Mouse (Mus musculus) gastrocnemius, adult 2 months (tissue): Measurements from ENCODE around the gene Pdcd6. TPM values are rescaled to one million over a fixed set of nuclear protein-coding genes. Genes with fewer than 3 reads are reported as not detected.

ENCODE experiments used
- DNase-seq: peaks from one replicate; pipeline ENCODE4 v3.0.0; 2022
- H3K27ac ChIP-seq: fragments of 200-600 bp; 2 replicates; pipeline ENCODE4 v1.8.1; 2022; ENCODE audit warnings: mild to moderate bottlenecking
- H3K4me3 ChIP-seq: fragments of 200-600 bp; 2 replicates; pipeline ENCODE4 v1.8.1; 2022; ENCODE audit warnings: mild to moderate bottlenecking, moderate library complexity
- CTCF ChIP-seq: fragments of 200-600 bp; IDR thresholded peaks from 2 replicates; pipeline ENCODE4 v1.8.1; 2022; ENCODE audit warnings: antibody characterized with exemption, mild to moderate bottlenecking, moderate library complexity
- intact Hi-C: fragments of 180-260 bp; cut with DNase I; formaldehyde crosslinking; loops from one replicate; pipeline ENCODE4 v1.15.1; 2025
- total RNA-seq, 2 experiments: library from RNA; stranded (reverse); gene quantifications; 2 replicates each; pipeline ENCODE4 v1.2.3; 2021

Gene Pdcd6
- total RNA-seq, 2 experiments from 2014 or later, result 18.0 to 18.3 TPM

GRCm38 (mm10) chr13:74259460-74260230, 57.7 kb downstream of the Pdcd6 start:
- peak; percentile 72 for DNase-seq
- intact Hi-C loops, result no loop called here
- no peak for TF ChIP-seq CTCF
- peak overlapping the region; percentile 73 for H3K27ac ChIP-seq
- peak overlapping the region; percentile 70 for H3K4me3 ChIP-seq

Other genes starting within 250 kb of the Pdcd6 start
- gene Slc9a3, start 196.1 kb downstream of the Pdcd6 start, total RNA-seq, result under 1 TPM; 0.08 to 0.14 TPM
- gene Exoc3, start 108.8 kb downstream of the Pdcd6 start, total RNA-seq, result 10 to 100 TPM; 30.7 to 35.3 TPM
- not detected for gene Ahrr, start 25.2 kb downstream of the Pdcd6 start, total RNA-seq
- gene Sdha, start 32.7 kb upstream of the Pdcd6 start, total RNA-seq, result 100 to 1,000 TPM; 600 to 778 TPM
- gene Ccdc127, start 32.7 kb upstream of the Pdcd6 start, total RNA-seq, result 10 to 100 TPM; 51.5 to 61.4 TPM
- gene Lrrc14b, start 46.4 kb upstream of the Pdcd6 start, total RNA-seq, result 100 to 1,000 TPM in 1 of 2 experiments, 10 to 100 TPM in 1; 91.6 to 105 TPM
- 1 to 10 TPM; 2.6 to 3.7 TPM for gene Zfp72, start 73.3 kb upstream of the Pdcd6 start, total RNA-seq
- 100 to 1,000 TPM; 186 to 274 TPM for gene Ftl1-ps1, start 82.1 kb upstream of the Pdcd6 start, total RNA-seq
- gene Zfp825, start 176.4 kb upstream of the Pdcd6 start, total RNA-seq, result 1 to 10 TPM; 6.7 to 7.5 TPM